Comparison of ENCODE assay signal across 26 mouse cellular contexts in genomic region chr4:59282137-59282536, GRCm38 (mm10).
DNase-seq lines count a peak whose midpoint lies in the region; ATAC-seq and TF ChIP-seq lines count a peak whose summit lies in the region.
"Had no signal": no experiment of that assay in that cellular context is flagged by ENCODE, and none has a peak within 500 bp of the region (broad histone marks: within the 10 kb centered on the region; RNA-seq: fewer than 3 reads in every experiment).

No protein-coding gene starts in this region.

- WGBS in heart, embryonic 13.5 days = 36% methylated on average over 7 of the region's 7 CpGs
- 42% methylated on average over 7 of the region's 7 CpGs for WGBS in liver, embryonic 13.5 days (ENCODE audit: insufficient replicate concordance)
- WGBS in liver, embryonic 12.5 days (ENCODE audit: insufficient replicate concordance) = 39% methylated on average over 7 of the region's 7 CpGs
- WGBS in midbrain, postnatal 0 days = 26% methylated on average over 7 of the region's 7 CpGs
- WGBS in midbrain, embryonic 14.5 days = 39% methylated on average over 7 of the region's 7 CpGs

- H3K4me2 ChIP-seq in heart, embryonic 13.5 days = no peak overlapping the region
- no peak overlapping the region for H3K4me2 ChIP-seq in liver, embryonic 13.5 days
- H3K4me2 ChIP-seq in liver, embryonic 12.5 days = no peak overlapping the region
- H3K4me2 ChIP-seq in midbrain, postnatal 0 days (ENCODE audit: low read depth, low read length, poor library complexity, severe bottlenecking) = no peak overlapping the region
- H3K4me2 ChIP-seq in midbrain, embryonic 14.5 days (ENCODE audit: low read length) = no peak overlapping the region
- H3K4me2 ChIP-seq: embryonic facial prominence, embryonic 15.5 days; heart, embryonic 15.5 days; intestine, embryonic 15.5 days; limb, embryonic 12.5 days; liver, embryonic 11.5 days; neural tube, embryonic 15.5 days had no signal

- H3K4me3 ChIP-seq in heart, embryonic 13.5 days = no peak overlapping the region
- H3K4me3 ChIP-seq in liver, embryonic 13.5 days (replicated peaks) = no peak overlapping the region
- H3K4me3 ChIP-seq in liver, embryonic 12.5 days = no peak overlapping the region
- no peak overlapping the region for H3K4me3 ChIP-seq in midbrain, postnatal 0 days (ENCODE audit: low read depth, low read length)
- no peak overlapping the region for H3K4me3 ChIP-seq in midbrain, embryonic 14.5 days (replicated peaks; ENCODE audit: low read depth, low read length)
- H3K4me3 ChIP-seq: embryonic facial prominence, embryonic 15.5 days; heart, embryonic 15.5 days; intestine, embryonic 15.5 days; limb, embryonic 12.5 days; megakaryocyte, embryonic 14.5 days; neural tube, embryonic 15.5 days had no signal

- H3K4me1 ChIP-seq in heart, embryonic 13.5 days = peaks cover 28% of the 10 kb centered on the region
- peaks cover 63% of the 10 kb centered on the region for H3K4me1 ChIP-seq in liver, embryonic 13.5 days (replicated peaks)
- peaks cover 52% of the 10 kb centered on the region for H3K4me1 ChIP-seq in liver, embryonic 12.5 days
- no peaks in the 10 kb centered on the region for H3K4me1 ChIP-seq in midbrain, postnatal 0 days (ENCODE audit: insufficient read depth, low read length)
- no peaks in the 10 kb centered on the region for H3K4me1 ChIP-seq in midbrain, embryonic 14.5 days (ENCODE audit: control insufficient read depth, insufficient read depth, low read length)
- H3K4me1 ChIP-seq: embryonic facial prominence, embryonic 15.5 days; intestine, embryonic 15.5 days; neural tube, embryonic 15.5 days had no signal

- no peaks in the 10 kb centered on the region for H3K9me3 ChIP-seq in heart, embryonic 13.5 days
- H3K9me3 ChIP-seq in liver, embryonic 13.5 days (replicated peaks) = no peaks in the 10 kb centered on the region
- H3K9me3 ChIP-seq in liver, embryonic 12.5 days (replicated peaks) = no peaks in the 10 kb centered on the region
- H3K9me3 ChIP-seq in midbrain, postnatal 0 days (ENCODE audit: low read length) = no peaks in the 10 kb centered on the region
- no peaks in the 10 kb centered on the region for H3K9me3 ChIP-seq in midbrain, embryonic 14.5 days (ENCODE audit: control insufficient read depth, low read length)
- H3K9me3 ChIP-seq: embryonic facial prominence, embryonic 15.5 days; heart, embryonic 15.5 days; intestine, embryonic 15.5 days; limb, embryonic 12.5 days; megakaryocyte, embryonic 14.5 days; neural tube, embryonic 15.5 days had no signal

- H3K9ac ChIP-seq in heart, embryonic 13.5 days = no peak overlapping the region
- H3K9ac ChIP-seq in liver, embryonic 13.5 days = no peak overlapping the region
- no peak overlapping the region for H3K9ac ChIP-seq in liver, embryonic 12.5 days
- H3K9ac ChIP-seq in midbrain, postnatal 0 days (replicated peaks; ENCODE audit: low read length, poor library complexity, severe bottlenecking) = no peak overlapping the region
- H3K9ac ChIP-seq in midbrain, embryonic 14.5 days (replicated peaks; ENCODE audit: low read length) = no peak overlapping the region
- H3K9ac ChIP-seq: embryonic facial prominence, embryonic 15.5 days; heart, embryonic 15.5 days; intestine, embryonic 15.5 days; limb, embryonic 12.5 days; neural tube, embryonic 15.5 days had no signal

- H3K27ac ChIP-seq in heart, embryonic 13.5 days (replicated peaks) = peak overlapping the region; percentile 63; the same call in 1 of the 2 replicates
- peak overlapping the region; percentile 18; the same call in 1 of the 2 replicates for H3K27ac ChIP-seq in liver, embryonic 13.5 days
- H3K27ac ChIP-seq in liver, embryonic 12.5 days = no peak overlapping the region
- H3K27ac ChIP-seq in midbrain, postnatal 0 days (ENCODE audit: low read depth, low read length) = no peak overlapping the region
- no peak overlapping the region for H3K27ac ChIP-seq in midbrain, embryonic 14.5 days (replicated peaks; ENCODE audit: low read depth, low read length)
- H3K27ac ChIP-seq: embryonic facial prominence, embryonic 15.5 days; intestine, embryonic 15.5 days; limb, embryonic 12.5 days; neural tube, embryonic 15.5 days had no signal

- no peak for DNase-seq in heart, postnatal 4 days
- DNase-seq in liver, embryonic 13.5 days = no peak
- peak; percentile 51 for DNase-seq in midbrain, postnatal 0 days (ENCODE audit: low spot score)
- DNase-seq in midbrain, embryonic 14.5 days = no peak
- DNase-seq in layer of hippocampus, postnatal 14 days (ENCODE audit: low spot score in 2 of 2) = no peak
- DNase-seq: adrenal gland, adult 8-10 months; cerebellum, adult 2 months; cerebellum, postnatal 36 days; embryo, embryonic 11 days; gastrocnemius, postnatal 10 days; heart, postnatal 36 days; kidney, adult 9 months; kidney, postnatal 14 days; thymus, adult 18-20 months had no signal

- H3K36me3 ChIP-seq in heart, embryonic 13.5 days = no peaks in the 10 kb centered on the region
- no peaks in the 10 kb centered on the region for H3K36me3 ChIP-seq in liver, embryonic 13.5 days
- H3K36me3 ChIP-seq in liver, embryonic 12.5 days = no peaks in the 10 kb centered on the region
- H3K36me3 ChIP-seq in midbrain, postnatal 0 days (ENCODE audit: insufficient read depth, low read length) = no peaks in the 10 kb centered on the region
- H3K36me3 ChIP-seq in midbrain, embryonic 14.5 days (ENCODE audit: control insufficient read depth, insufficient read depth, low read length) = no peaks in the 10 kb centered on the region
- H3K36me3 ChIP-seq: embryonic facial prominence, embryonic 15.5 days; heart, embryonic 15.5 days; intestine, embryonic 15.5 days; limb, embryonic 12.5 days; neural tube, embryonic 15.5 days had no signal

- no peak for TF ChIP-seq CTCF in midbrain, postnatal 0 days (IDR thresholded peaks at IDR 0.05)

- ATAC-seq in heart, embryonic 13.5 days (ENCODE audit: extremely low read depth, insufficient number of reproducible peaks, low FRiP score, low TSS enrichment) = no peak
- no peak for ATAC-seq in liver, embryonic 13.5 days (ENCODE audit: low read depth)
- no peak for ATAC-seq in liver, embryonic 12.5 days
- no peak for ATAC-seq in midbrain, postnatal 0 days (ENCODE audit: low FRiP score)
- ATAC-seq in midbrain, embryonic 14.5 days (ENCODE audit: low FRiP score, low TSS enrichment) = no peak
- ATAC-seq: activated CD4-positive, CD25-positive, alpha-beta regulatory T cell, adult 4 months; forebrain, embryonic 16.5 days; intestine, embryonic 15.5 days; midbrain, embryonic 16.5 days had no signal

- no peaks in the 10 kb centered on the region for H3K27me3 ChIP-seq in heart, embryonic 13.5 days (replicated peaks)
- H3K27me3 ChIP-seq in liver, embryonic 13.5 days = no peaks in the 10 kb centered on the region
- no peaks in the 10 kb centered on the region for H3K27me3 ChIP-seq in liver, embryonic 12.5 days (replicated peaks)
- no peaks in the 10 kb centered on the region for H3K27me3 ChIP-seq in midbrain, postnatal 0 days (ENCODE audit: insufficient read depth, low read length)
- no peaks in the 10 kb centered on the region for H3K27me3 ChIP-seq in midbrain, embryonic 14.5 days (ENCODE audit: control insufficient read depth, insufficient read depth, low read length)
- H3K27me3 ChIP-seq: embryonic facial prominence, embryonic 15.5 days; heart, embryonic 15.5 days; intestine, embryonic 15.5 days; limb, embryonic 12.5 days; neural tube, embryonic 15.5 days had no signal

Comparison
In these comparisons a context has a peak if more than half of its experiments do, and no peak if none do; other contexts are left out.
1. H3K27ac ChIP-seq: peak in heart, embryonic 13.5 days (single experiment) and liver, embryonic 13.5 days (single experiment); none in liver, embryonic 12.5 days (single experiment), midbrain, postnatal 0 days (single experiment) and midbrain, embryonic 14.5 days (single experiment).